Mouse (Mus musculus) forebrain, embryonic 15.5 days (tissue): ENCODE measurements around the gene Snd1. TPM values are rescaled to one million over a fixed set of nuclear protein-coding genes. Genes with fewer than 3 reads are reported as not detected.

Experiments
- ATAC-seq: fragments of 200-750 bp; cut with Nextera tagmentation; replicated peaks from 2 replicates; pipeline ENCODE4 v1.8.0; 2017; ENCODE audit warnings: mild to moderate bottlenecking, moderate TSS enrichment, moderate library complexity
- H3K27ac ChIP-seq: fragments of 300-500 bp; sonication (generic); replicated peaks from 2 replicates; pipeline ENCODE4 v1.5.1; 2015; ENCODE audit warnings: mild to moderate bottlenecking, inconsistent platforms
- H3K27me3 ChIP-seq: fragments of 300-500 bp; sonication (generic); 2 replicates; pipeline ENCODE4 v1.6.1; 2015; ENCODE audit warnings: inconsistent platforms
- H3K36me3 ChIP-seq: fragments of 300-500 bp; sonication (generic); 2 replicates; pipeline ENCODE4 v1.6.1; 2015; ENCODE audit warnings: mild to moderate bottlenecking, inconsistent platforms
- H3K4me1 ChIP-seq: fragments of 300-500 bp; sonication (generic); 2 replicates; pipeline ENCODE4 v1.6.1; 2015; ENCODE audit warnings: inconsistent platforms
- H3K4me2 ChIP-seq: fragments of 300-500 bp; sonication (generic); replicated peaks from 2 replicates; pipeline ENCODE4 v1.6.1; 2015; ENCODE audit warnings: mild to moderate bottlenecking, inconsistent platforms
- H3K4me3 ChIP-seq: fragments of 300-500 bp; sonication (generic); 2 replicates; pipeline ENCODE4 v1.5.1; 2015; ENCODE audit warnings: mild to moderate bottlenecking, inconsistent platforms
- H3K9ac ChIP-seq: fragments of 300-500 bp; sonication (generic); replicated peaks from 2 replicates; pipeline ENCODE4 v1.6.1; 2015; ENCODE audit warnings: mild to moderate bottlenecking, inconsistent platforms
- H3K9me3 ChIP-seq: fragments of 300-500 bp; sonication (generic); 2 replicates; pipeline ENCODE4 v1.6.1; 2016; ENCODE audit warnings: inconsistent platforms
- WGBS: fragments of 180-500 bp; shearing (Covaris S2); methylation state at CpG from one replicate; pipeline ENCODE4 v1.1.7; 2015; ENCODE audit warnings: mixed read lengths; 5-methylcytosine and 5-hydroxymethylcytosine counted together
- polyA plus RNA-seq: library from polyadenylated mRNA; unstranded; fragments of >200 nt; fragmentation: Nextera tagmentation; extraction: Ambion mirVana; gene quantifications from 2 replicates; pipeline ENCODE4 v1.2.1, GENCODE M21; 2015

Gene Snd1
- polyA plus RNA-seq, 1 experiment from 2014 or later, result 77.6 TPM

DNA sequence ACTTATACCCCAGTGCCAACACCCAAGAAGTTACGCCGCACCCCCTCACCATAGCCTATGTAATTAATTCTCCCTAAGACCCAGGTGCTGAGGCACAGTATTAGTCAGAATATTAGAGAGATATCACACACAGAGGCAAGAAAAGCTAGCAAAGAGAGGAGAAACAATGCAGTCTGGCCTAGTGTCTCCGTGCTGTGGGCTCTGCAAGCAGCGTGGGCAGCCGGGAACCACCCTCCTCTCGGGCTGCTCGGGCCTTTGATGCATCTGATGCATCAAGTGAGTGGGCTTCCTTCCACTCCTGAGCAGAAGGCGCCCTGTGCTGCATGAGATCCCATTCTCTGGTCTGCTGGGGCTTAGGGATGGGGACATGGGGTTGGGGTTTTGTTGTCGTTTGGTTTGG is 338.1 kb downstream of the Snd1 start:
- ATAC-seq, result no peak
- peaks cover 10% of the 10 kb centered on the region for H3K4me1 ChIP-seq
- WGBS, result 86% methylated on average over 9 of the region's 9 CpGs
- H3K4me3 ChIP-seq, result no peak overlapping the region
- H3K36me3 ChIP-seq, result peaks cover 4% of the 10 kb centered on the region; the same call in 1 of the 2 replicates
- H3K9ac ChIP-seq, result no peak overlapping the region
- no peaks in the 10 kb centered on the region for H3K9me3 ChIP-seq
- H3K4me2 ChIP-seq, result no peak overlapping the region
- no peak overlapping the region for H3K27ac ChIP-seq
- no peaks in the 10 kb centered on the region for H3K27me3 ChIP-seq

- 56% methylated on average over 2 of the region's 2 CpGs for WGBS
- Histone ChIP-seq H3K4me3 (no peak overlapping the region), H3K27me3 (no peaks in the 10 kb centered on the region), H3K36me3 (peaks cover 13% of the 10 kb centered on the region; the same call in 1 of the 2 replicates), H3K27ac (no peak overlapping the region), H3K4me1 (peaks cover 20% of the 10 kb centered on the region), H3K9me3 (no peaks in the 10 kb centered on the region), H3K4me2 (no peak overlapping the region), H3K9ac (no peak overlapping the region)
- no peak for ATAC-seq
Measured at GRCm38 (mm10) chr6:28814895-28815294, 340.0 kb downstream of the Snd1 start.

DNA sequence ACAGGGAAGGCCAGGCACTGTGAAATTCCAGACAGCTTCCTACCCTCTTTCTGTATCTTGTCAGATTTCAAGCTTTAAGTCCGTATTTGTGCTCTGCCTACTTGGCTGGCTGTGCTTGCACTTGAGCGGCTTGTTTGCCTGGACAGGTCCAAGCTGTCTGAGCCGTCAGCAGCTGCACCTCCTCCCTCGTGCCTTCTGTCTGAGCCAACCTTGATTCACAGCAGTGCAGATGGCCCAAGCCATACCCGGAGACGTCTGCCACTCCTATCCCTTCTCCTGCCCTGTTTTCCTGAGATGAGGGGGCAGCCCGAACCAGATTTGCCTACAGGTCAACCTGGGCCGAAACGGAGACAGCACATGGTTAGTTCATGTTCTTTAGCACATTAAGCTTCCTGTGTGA is 342.1 kb downstream of the Snd1 start:
- no peaks in the 10 kb centered on the region for H3K27me3 ChIP-seq
- 0 out of 2 replicates have a peak overlapping the region, but pooled peaks have one; percentile 29 for H3K27ac ChIP-seq
- no peak overlapping the region for H3K9ac ChIP-seq
- peaks cover 13% of the 10 kb centered on the region; the same call in 1 of the 2 replicates for H3K36me3 ChIP-seq
- H3K4me3 ChIP-seq, result no peak overlapping the region
- H3K4me2 ChIP-seq, result no peak overlapping the region
- 59% methylated on average over 9 of the region's 9 CpGs for WGBS
- no peaks in the 10 kb centered on the region for H3K9me3 ChIP-seq
- ATAC-seq, result peak; percentile 60
- H3K4me1 ChIP-seq, result peaks cover 23% of the 10 kb centered on the region

DNA sequence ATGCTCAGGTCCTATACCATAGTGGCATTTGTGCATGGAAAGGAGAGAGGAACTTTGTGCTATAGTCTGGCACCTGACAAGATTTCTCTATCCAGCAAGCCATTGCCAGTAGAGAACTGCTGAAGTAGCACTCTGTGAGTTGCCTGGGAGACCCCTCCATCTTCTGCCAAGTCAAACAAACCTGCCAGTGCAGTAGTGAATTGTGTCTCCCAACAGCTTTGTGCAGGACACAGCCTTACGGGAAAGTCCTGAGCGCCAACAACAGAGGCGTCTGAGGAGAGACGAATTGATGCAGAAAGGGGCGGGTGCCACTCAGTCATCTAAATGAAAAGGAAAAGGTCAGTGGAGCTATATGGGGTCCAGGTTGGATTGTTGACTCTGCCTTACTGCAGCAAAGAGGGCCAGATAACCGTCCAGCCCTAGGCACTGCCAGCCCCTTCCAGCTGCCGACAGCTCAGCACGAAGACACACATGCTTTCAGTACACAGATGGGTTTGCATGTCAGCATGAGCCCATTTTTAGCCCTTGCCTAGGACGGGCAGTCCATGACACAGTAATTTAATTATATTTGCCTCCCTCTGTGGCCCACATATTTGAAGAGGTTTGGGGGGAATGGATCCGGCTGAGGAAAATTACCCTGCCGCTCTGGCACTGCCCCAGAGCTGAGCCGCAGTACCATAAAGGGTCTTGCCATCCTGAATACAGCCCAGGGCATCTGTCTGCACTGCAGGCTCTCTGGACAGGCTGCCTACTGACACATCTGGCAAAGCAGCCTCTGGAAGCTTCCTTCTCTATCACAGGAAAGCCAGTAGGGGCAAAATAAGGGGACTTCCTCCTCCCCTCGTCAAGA is 344.8 kb downstream of the Snd1 start:
- Histone ChIP-seq H3K9ac (no peak overlapping the region), H3K4me1 (peaks cover 32% of the 10 kb centered on the region), H3K27ac (no peak overlapping the region), H3K27me3 (no peaks in the 10 kb centered on the region), H3K4me3 (no peak overlapping the region), H3K4me2 (no peak overlapping the region), H3K9me3 (no peaks in the 10 kb centered on the region), H3K36me3 (peaks cover 13% of the 10 kb centered on the region; the same call in 1 of the 2 replicates)
- ATAC-seq, result peak; percentile 44; the same call in 1 of the 2 replicates
- 61% methylated on average over 13 of the region's 13 CpGs for WGBS

DNA sequence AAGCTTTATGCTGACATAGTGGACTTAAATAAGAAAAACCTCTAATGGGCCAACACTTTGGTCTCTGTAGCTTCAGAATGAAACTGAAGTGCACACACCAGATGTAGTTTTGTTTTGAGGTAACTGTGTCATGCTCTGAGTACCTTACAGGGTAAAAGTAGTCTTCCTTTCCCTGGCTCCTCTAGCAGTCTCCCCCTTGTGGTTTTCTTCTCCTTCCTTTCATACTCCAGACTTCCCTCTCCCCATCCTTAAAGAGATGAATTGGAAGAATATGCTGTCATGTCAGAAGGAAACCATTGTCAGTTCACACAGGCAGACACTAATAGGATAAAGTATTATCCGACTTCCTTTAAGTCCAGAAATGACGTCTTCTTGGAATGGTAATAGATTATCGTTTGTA is 347.4 kb downstream of the Snd1 start:
- H3K27ac ChIP-seq, result no peak overlapping the region
- 73% methylated on average over 3 of the region's 3 CpGs for WGBS
- ATAC-seq, result no peak
- H3K36me3 ChIP-seq, result 0 out of 2 replicates have a peak, but pooled peaks cover 11% of the 10 kb centered on the region
- H3K27me3 ChIP-seq, result no peaks in the 10 kb centered on the region
- no peak overlapping the region for H3K4me3 ChIP-seq
- H3K9ac ChIP-seq, result no peak overlapping the region
- no peaks in the 10 kb centered on the region for H3K9me3 ChIP-seq
- H3K4me2 ChIP-seq, result no peak overlapping the region
- peaks cover 49% of the 10 kb centered on the region for H3K4me1 ChIP-seq

GRCm38 (mm10) chr6:28823375-28823774 is 348.4 kb downstream of the Snd1 start:
- H3K27ac ChIP-seq, result no peak overlapping the region
- H3K4me1 ChIP-seq, result peaks cover 58% of the 10 kb centered on the region
- ATAC-seq, result no peak
- WGBS, result 87% methylated on average over 3 of the region's 3 CpGs
- no peak overlapping the region for H3K4me2 ChIP-seq
- 0 out of 2 replicates have a peak, but pooled peaks cover 11% of the 10 kb centered on the region for H3K36me3 ChIP-seq
- no peaks in the 10 kb centered on the region for H3K27me3 ChIP-seq
- H3K9me3 ChIP-seq, result no peaks in the 10 kb centered on the region
- H3K9ac ChIP-seq, result no peak overlapping the region
- no peak overlapping the region for H3K4me3 ChIP-seq

- H3K9me3 ChIP-seq, result no peaks in the 10 kb centered on the region
- 78% methylated on average over 5 of the region's 5 CpGs for WGBS
- ATAC-seq, result no peak
- no peak overlapping the region for H3K4me2 ChIP-seq
- peaks cover 62% of the 10 kb centered on the region for H3K4me1 ChIP-seq
- H3K4me3 ChIP-seq, result no peak overlapping the region
- H3K27me3 ChIP-seq, result no peaks in the 10 kb centered on the region
- H3K36me3 ChIP-seq, result 0 out of 2 replicates have a peak, but pooled peaks cover 7% of the 10 kb centered on the region
- no peak overlapping the region for H3K9ac ChIP-seq
- no peak overlapping the region for H3K27ac ChIP-seq
Measured at GRCm38 (mm10) chr6:28823802-28824201, 348.9 kb downstream of the Snd1 start.

DNA sequence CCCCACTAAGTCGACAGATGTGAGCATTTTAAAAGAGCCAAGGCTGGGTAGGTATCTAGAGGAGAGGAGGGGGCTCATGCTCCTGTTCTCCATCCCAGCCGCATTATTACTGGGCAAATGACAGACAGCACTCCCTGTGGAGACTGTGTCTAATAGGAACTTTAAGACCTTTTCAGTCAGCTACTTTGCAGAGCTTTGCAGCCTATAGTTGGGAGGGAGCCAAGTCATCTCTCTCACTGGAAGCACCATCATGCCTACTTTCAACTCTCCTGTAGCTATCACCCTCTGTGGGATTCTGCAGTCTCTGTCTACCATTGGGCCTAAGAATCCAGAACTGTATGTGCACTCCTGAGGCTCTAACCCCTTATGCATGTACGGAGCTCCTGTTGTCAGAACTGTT is 351.0 kb downstream of the Snd1 start:
- H3K4me2 ChIP-seq, result peak overlapping the region; percentile 6
- no peak overlapping the region for H3K4me3 ChIP-seq
- 38% methylated on average over 3 of the region's 3 CpGs for WGBS
- peaks cover 70% of the 10 kb centered on the region for H3K4me1 ChIP-seq
- H3K36me3 ChIP-seq, result peaks cover 9% of the 10 kb centered on the region; the same call in 1 of the 2 replicates
- no peaks in the 10 kb centered on the region for H3K9me3 ChIP-seq
- H3K27ac ChIP-seq, result no peak overlapping the region
- no peak overlapping the region for H3K9ac ChIP-seq
- no peaks in the 10 kb centered on the region for H3K27me3 ChIP-seq
- ATAC-seq, result no peak

- no peak for ATAC-seq
Measured at GRCm38 (mm10) chr6:28826689-28827389, 351.9 kb downstream of the Snd1 start.

DNA sequence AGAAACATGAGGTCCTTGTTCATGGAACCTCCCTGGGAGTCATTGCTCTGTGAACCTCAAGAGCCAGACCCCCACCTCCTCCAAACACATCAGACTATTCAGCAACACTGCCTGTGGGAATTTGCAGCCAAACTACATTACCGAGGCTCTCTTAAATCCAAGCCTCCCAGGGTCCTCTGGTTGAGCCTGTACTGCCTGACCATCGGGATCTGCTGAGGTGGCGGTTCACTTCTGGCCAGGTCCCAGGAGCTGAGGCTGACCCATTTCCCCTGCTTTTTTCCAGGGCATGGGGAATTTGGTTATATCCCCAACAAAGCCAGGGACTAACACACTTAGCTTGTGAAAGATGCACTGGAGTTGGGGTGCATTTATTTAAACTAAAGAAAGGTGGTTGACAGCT is 352.6 kb downstream of the Snd1 start:
- Histone ChIP-seq H3K4me1 (peaks cover 78% of the 10 kb centered on the region), H3K27me3 (no peaks in the 10 kb centered on the region), H3K4me3 (peak overlapping the region; percentile 41), H3K9ac (peak overlapping the region; percentile 47), H3K9me3 (no peaks in the 10 kb centered on the region), H3K4me2 (peak overlapping the region; percentile 98), H3K27ac (peak overlapping the region; percentile 44; the same call in 1 of the 2 replicates), H3K36me3 (peaks cover 9% of the 10 kb centered on the region; the same call in 1 of the 2 replicates)
- 9% methylated on average over 3 of the region's 3 CpGs for WGBS
- ATAC-seq, result no peak

More at GRCm38 (mm10) chr6:28826689-28827389, 351.9 kb downstream of the Snd1 start:
- peak overlapping the region; percentile 44; the same call in 1 of the 2 replicates for H3K27ac ChIP-seq
- peak overlapping the region; percentile 47; the same call in 1 of the 2 replicates for H3K9ac ChIP-seq
- WGBS, result 49% methylated on average over 9 of the region's 9 CpGs
- H3K36me3 ChIP-seq, result peaks cover 9% of the 10 kb centered on the region; the same call in 1 of the 2 replicates
- peaks cover 78% of the 10 kb centered on the region for H3K4me1 ChIP-seq
- peak overlapping the region; percentile 41 for H3K4me3 ChIP-seq
- H3K9me3 ChIP-seq, result no peaks in the 10 kb centered on the region
- no peaks in the 10 kb centered on the region for H3K27me3 ChIP-seq
- peak overlapping the region; percentile 98 for H3K4me2 ChIP-seq

GRCm38 (mm10) chr6:28828593-28828992 is 353.7 kb downstream of the Snd1 start:
- ATAC-seq, result no peak
- peak overlapping the region; percentile 98 for H3K4me2 ChIP-seq
- no peaks in the 10 kb centered on the region for H3K27me3 ChIP-seq
- H3K4me1 ChIP-seq, result peaks cover 81% of the 10 kb centered on the region
- peak overlapping the region; percentile 30 for H3K9ac ChIP-seq
- peak overlapping the region; percentile 41 for H3K4me3 ChIP-seq
- no peaks in the 10 kb centered on the region for H3K9me3 ChIP-seq
- peak overlapping the region; percentile 39; the same call in 1 of the 2 replicates for H3K27ac ChIP-seq
- peaks cover 9% of the 10 kb centered on the region; the same call in 1 of the 2 replicates for H3K36me3 ChIP-seq
- WGBS, result 8% methylated on average over 6 of the region's 6 CpGs

- H3K4me1 ChIP-seq, result peaks cover 71% of the 10 kb centered on the region
- 93% methylated on average over 12 of the region's 12 CpGs for WGBS
- H3K27me3 ChIP-seq, result no peaks in the 10 kb centered on the region
- no peak overlapping the region for H3K9ac ChIP-seq
- H3K9me3 ChIP-seq, result no peaks in the 10 kb centered on the region
- ATAC-seq, result no peak
- H3K27ac ChIP-seq, result no peak overlapping the region
- H3K4me2 ChIP-seq, result peak overlapping the region; percentile 98
- peak overlapping the region; percentile 76 for H3K4me3 ChIP-seq
- peaks cover 7% of the 10 kb centered on the region; the same call in 1 of the 2 replicates for H3K36me3 ChIP-seq
Measured at GRCm38 (mm10) chr6:28830306-28830705, 355.4 kb downstream of the Snd1 start.
